Mouse (Mus musculus): Measurements from ENCODE around the gene Cryba1. TPM values are rescaled to one million over a fixed set of nuclear protein-coding genes. Genes with fewer than 3 reads are reported as not detected.

Gene Cryba1
- not detected for polyA plus RNA-seq (2014; fragmentation: Illumina TruSeq; extraction: RNeasy Lipid Tissue Mini Kit (QIAGEN cat#74804); ENCODE audit: low read depth, low replicate concordance)

GRCm38 (mm10) chr11:77725183-77725582, at the start of gene Cryba1:
Gene Cryba1 (minus strand): TSS chr11:77725283.

GRCm38 (mm10) chr11:77762783-77763672, 37.9 kb upstream of the Cryba1 start, which contains the start of gene Myo18a:
Gene Myo18a (plus strand): TSS chr11:77763246.

GRCm38 (mm10) chr11:77685383-77686265, 39.5 kb downstream of the Cryba1 start, which contains the start of gene Nufip2:
Gene Nufip2 (plus strand): TSS chr11:77686155.

Other genes with a start within 250 kb of the Cryba1 start
- 0.74 TPM for gene Ankrd13b, start 235.6 kb downstream of the Cryba1 start, polyA plus RNA-seq (2014; fragmentation: Illumina TruSeq; extraction: RNeasy Lipid Tissue Mini Kit (QIAGEN cat#74804); ENCODE audit: low read depth, low replicate concordance)
- 0.64 TPM for gene Git1, start 231.7 kb downstream of the Cryba1 start, polyA plus RNA-seq (2014; fragmentation: Illumina TruSeq; extraction: RNeasy Lipid Tissue Mini Kit (QIAGEN cat#74804); ENCODE audit: low read depth, low replicate concordance)
- 6.8 TPM for gene Abhd15, start 210.2 kb downstream of the Cryba1 start, polyA plus RNA-seq (2014; fragmentation: Illumina TruSeq; extraction: RNeasy Lipid Tissue Mini Kit (QIAGEN cat#74804); ENCODE audit: low read depth, low replicate concordance)
- gene Trp53i13, start 209.3 kb downstream of the Cryba1 start, polyA plus RNA-seq (2014; fragmentation: Illumina TruSeq; extraction: RNeasy Lipid Tissue Mini Kit (QIAGEN cat#74804); ENCODE audit: low read depth, low replicate concordance): not detected
- gene Gm10392, start 206.1 kb downstream of the Cryba1 start, polyA plus RNA-seq (2014; fragmentation: Illumina TruSeq; extraction: RNeasy Lipid Tissue Mini Kit (QIAGEN cat#74804); ENCODE audit: low read depth, low replicate concordance): not detected
- gene Taok1, start 117.5 kb downstream of the Cryba1 start, polyA plus RNA-seq (2014; fragmentation: Illumina TruSeq; extraction: RNeasy Lipid Tissue Mini Kit (QIAGEN cat#74804); ENCODE audit: low read depth, low replicate concordance): 24.4 TPM
- 35.6 TPM for gene Nufip2, start 39.1 kb downstream of the Cryba1 start, polyA plus RNA-seq (2014; fragmentation: Illumina TruSeq; extraction: RNeasy Lipid Tissue Mini Kit (QIAGEN cat#74804); ENCODE audit: low read depth, low replicate concordance)
- gene Myo18a, start 38.0 kb upstream of the Cryba1 start, polyA plus RNA-seq (2014; fragmentation: Illumina TruSeq; extraction: RNeasy Lipid Tissue Mini Kit (QIAGEN cat#74804); ENCODE audit: low read depth, low replicate concordance): 8.7 TPM
- not detected for gene Gm10277, start 62.5 kb upstream of the Cryba1 start, polyA plus RNA-seq (2014; fragmentation: Illumina TruSeq; extraction: RNeasy Lipid Tissue Mini Kit (QIAGEN cat#74804); ENCODE audit: low read depth, low replicate concordance)
- gene Pipox, start 168.8 kb upstream of the Cryba1 start, polyA plus RNA-seq (2014; fragmentation: Illumina TruSeq; extraction: RNeasy Lipid Tissue Mini Kit (QIAGEN cat#74804); ENCODE audit: low read depth, low replicate concordance): 254 TPM
- gene Sez6, start 205.5 kb upstream of the Cryba1 start, polyA plus RNA-seq (2014; fragmentation: Illumina TruSeq; extraction: RNeasy Lipid Tissue Mini Kit (QIAGEN cat#74804); ENCODE audit: low read depth, low replicate concordance): not detected